Mouse (Mus musculus): Measurements from ENCODE around the gene Akap7. TPM values are rescaled to one million over a fixed set of nuclear protein-coding genes. Genes with fewer than 3 reads are reported as not detected.

The Akap7 gene
- polyA plus RNA-seq, 1 experiment from 2014 or later: 23.6 TPM

DNA sequence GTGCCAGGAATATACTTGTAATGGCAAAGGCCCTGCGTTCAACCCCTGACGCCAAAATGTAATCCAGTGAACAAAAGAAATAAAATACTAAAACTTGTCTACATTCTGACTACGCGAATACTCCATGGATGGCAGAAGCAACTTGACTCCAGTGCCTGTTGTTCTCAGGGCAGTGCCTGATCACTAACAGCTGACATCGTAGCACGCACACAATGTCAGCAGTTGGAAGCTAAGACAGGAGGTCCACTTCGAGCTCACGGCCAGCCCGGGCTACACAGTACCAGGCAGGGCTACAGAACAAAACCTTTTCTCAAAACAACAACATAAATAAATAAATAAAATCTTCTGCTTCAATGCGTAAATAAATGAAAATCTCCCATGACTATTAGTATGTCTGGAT, 46.9 kb downstream of the Akap7 start:
- Histone ChIP-seq H3K4me3 (ENCODE audit: low read depth, low read length) (no peak overlapping the region), H3K27ac (ENCODE audit: low read length) (no peak overlapping the region), H3K36me3 (ENCODE audit: control insufficient read depth, insufficient read depth, low read length) (no peaks in the 10 kb centered on the region), H3K4me1 (ENCODE audit: control insufficient read depth, insufficient read depth, low read length) (no peaks in the 10 kb centered on the region), H3K4me2 (replicated peaks; ENCODE audit: low read depth, low read length) (no peak overlapping the region), H3K9me3 (ENCODE audit: control insufficient read depth, low read depth, low read length) (no peaks in the 10 kb centered on the region), H3K9ac (replicated peaks; ENCODE audit: low read depth, low read length) (no peak overlapping the region), H3K27me3 (ENCODE audit: control insufficient read depth, insufficient read depth, low read length) (no peaks in the 10 kb centered on the region)
- 86% methylated on average over 10 of the region's 10 CpGs for WGBS
- no peak for ATAC-seq (ENCODE audit: insufficient number of reproducible peaks, insufficient read depth, low FRiP score, low read depth)

DNA sequence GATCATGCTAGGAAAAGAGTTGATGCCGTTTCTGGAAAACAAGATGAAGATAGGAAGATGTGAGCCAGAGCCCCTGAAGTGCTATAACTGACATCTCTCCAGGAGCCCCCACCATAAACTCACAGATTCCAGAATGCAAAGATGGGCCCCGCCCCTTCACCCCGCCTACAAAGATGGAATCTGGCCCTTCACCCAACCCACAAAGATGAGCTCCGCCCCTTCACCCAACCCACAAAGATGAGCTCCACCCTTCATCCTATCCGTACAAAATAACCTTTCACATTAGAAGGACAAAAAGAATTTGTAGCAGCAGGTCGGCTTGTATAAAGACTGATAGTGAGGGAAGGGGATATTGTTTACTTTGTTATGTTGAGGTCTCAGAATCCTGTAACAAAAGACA, 49.5 kb downstream of the Akap7 start:
- H3K9me3 ChIP-seq (ENCODE audit: control insufficient read depth, low read depth, low read length): no peaks in the 10 kb centered on the region
- ATAC-seq (ENCODE audit: insufficient number of reproducible peaks, insufficient read depth, low FRiP score, low read depth): no peak
- H3K27me3 ChIP-seq (ENCODE audit: control insufficient read depth, insufficient read depth, low read length): no peaks in the 10 kb centered on the region
- H3K27ac ChIP-seq (ENCODE audit: low read length): no peak overlapping the region
- H3K4me3 ChIP-seq (ENCODE audit: low read depth, low read length): no peak overlapping the region
- H3K4me1 ChIP-seq (ENCODE audit: control insufficient read depth, insufficient read depth, low read length): no peaks in the 10 kb centered on the region
- no peak overlapping the region for H3K4me2 ChIP-seq (replicated peaks; ENCODE audit: low read depth, low read length)
- no peak overlapping the region for H3K9ac ChIP-seq (replicated peaks; ENCODE audit: low read depth, low read length)
- no peaks in the 10 kb centered on the region for H3K36me3 ChIP-seq (ENCODE audit: control insufficient read depth, insufficient read depth, low read length)
- 73% methylated on average over 6 of the region's 6 CpGs for WGBS

DNA sequence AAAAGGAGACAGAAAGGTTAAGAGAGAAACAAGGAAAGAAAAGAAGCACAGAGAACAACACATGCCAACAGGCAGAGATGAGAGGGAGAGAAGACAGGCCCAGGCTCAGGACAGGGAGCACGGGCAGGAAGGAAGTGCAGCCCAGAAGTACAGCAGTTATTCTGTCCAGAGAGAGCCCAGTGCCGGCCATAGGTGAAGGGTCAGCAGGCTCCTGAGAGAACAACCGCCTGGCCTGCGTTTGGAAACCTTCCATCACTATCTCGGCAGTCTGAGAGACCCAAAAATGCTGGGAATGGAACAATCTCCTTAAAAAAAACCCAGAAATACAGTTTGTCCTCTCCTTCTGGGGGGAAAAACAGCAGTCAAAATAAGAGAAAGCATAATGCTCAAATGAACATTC, 50.2 kb downstream of the Akap7 start:
- no peak for ATAC-seq (ENCODE audit: insufficient number of reproducible peaks, insufficient read depth, low FRiP score, low read depth)
- WGBS: 44% methylated on average over 5 of the region's 5 CpGs
- no peaks in the 10 kb centered on the region for H3K27me3 ChIP-seq (ENCODE audit: control insufficient read depth, insufficient read depth, low read length)

DNA sequence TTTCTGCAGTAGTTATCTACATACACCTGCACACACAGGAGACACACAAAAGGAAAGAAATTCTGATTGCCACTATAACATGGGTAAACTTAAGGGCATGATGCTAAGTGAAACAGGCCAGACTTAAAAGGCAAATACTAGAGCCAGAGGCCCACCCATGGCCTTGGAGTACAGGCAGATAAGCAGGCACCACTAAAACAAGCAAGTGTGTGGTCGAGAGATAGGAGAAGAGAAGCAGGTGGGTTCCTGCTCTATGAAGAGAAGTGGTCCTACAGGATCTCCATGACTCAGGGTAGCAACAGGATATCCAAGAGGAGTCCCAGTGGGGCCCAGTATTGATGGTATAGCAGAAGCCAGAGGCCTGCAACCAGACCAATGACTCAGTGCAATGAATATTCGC, 54.2 kb downstream of the Akap7 start:
- no peaks in the 10 kb centered on the region for H3K4me1 ChIP-seq (ENCODE audit: control insufficient read depth, insufficient read depth, low read length)
- no peak overlapping the region for H3K9ac ChIP-seq (replicated peaks; ENCODE audit: low read depth, low read length)
- ATAC-seq (ENCODE audit: insufficient number of reproducible peaks, insufficient read depth, low FRiP score, low read depth): peak; percentile 61; the same call in 1 of the 2 replicates
- H3K9me3 ChIP-seq (ENCODE audit: control insufficient read depth, low read depth, low read length): no peaks in the 10 kb centered on the region
- H3K4me2 ChIP-seq (replicated peaks; ENCODE audit: low read depth, low read length): no peak overlapping the region
- H3K27ac ChIP-seq (ENCODE audit: low read length): no peak overlapping the region
- no peaks in the 10 kb centered on the region for H3K27me3 ChIP-seq (ENCODE audit: control insufficient read depth, insufficient read depth, low read length)
- no peaks in the 10 kb centered on the region for H3K36me3 ChIP-seq (ENCODE audit: control insufficient read depth, insufficient read depth, low read length)
- WGBS: 71% methylated on average over 2 of the region's 2 CpGs
- no peak overlapping the region for H3K4me3 ChIP-seq (ENCODE audit: low read depth, low read length)

More for the DNA sequence above, 50.2 kb downstream of the Akap7 start:
- H3K9ac ChIP-seq (replicated peaks; ENCODE audit: low read depth, low read length): no peak overlapping the region
- no peaks in the 10 kb centered on the region for H3K9me3 ChIP-seq (ENCODE audit: control insufficient read depth, low read depth, low read length)
- no peaks in the 10 kb centered on the region for H3K4me1 ChIP-seq (ENCODE audit: control insufficient read depth, insufficient read depth, low read length)
- H3K4me2 ChIP-seq (replicated peaks; ENCODE audit: low read depth, low read length): no peak overlapping the region
- H3K36me3 ChIP-seq (ENCODE audit: control insufficient read depth, insufficient read depth, low read length): no peaks in the 10 kb centered on the region
- H3K27ac ChIP-seq (ENCODE audit: low read length): no peak overlapping the region
- H3K4me3 ChIP-seq (ENCODE audit: low read depth, low read length): no peak overlapping the region

DNA sequence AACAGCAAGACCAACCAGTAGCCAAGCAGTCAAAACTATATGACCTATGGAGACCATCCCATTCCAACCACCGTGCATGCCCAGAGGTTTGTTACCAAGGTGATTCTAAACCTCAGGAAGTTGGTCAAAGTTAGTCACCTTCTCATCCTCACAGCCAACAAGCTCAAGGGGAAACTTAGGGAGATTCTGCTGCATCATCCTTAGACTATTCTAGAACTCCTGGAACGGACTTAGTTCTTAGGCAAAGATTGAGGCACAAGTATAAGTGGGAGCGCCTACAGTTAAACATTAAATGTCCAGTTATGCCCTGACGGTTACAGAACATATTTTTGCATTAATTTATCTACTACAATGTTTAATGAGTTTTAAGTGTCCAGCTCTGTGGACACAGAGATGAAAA, 54.7 kb downstream of the Akap7 start:
- no peak overlapping the region for H3K4me3 ChIP-seq (ENCODE audit: low read depth, low read length)
- no peak for ATAC-seq (ENCODE audit: insufficient number of reproducible peaks, insufficient read depth, low FRiP score, low read depth)
- H3K4me1 ChIP-seq (ENCODE audit: control insufficient read depth, insufficient read depth, low read length): no peaks in the 10 kb centered on the region
- no peaks in the 10 kb centered on the region for H3K27me3 ChIP-seq (ENCODE audit: control insufficient read depth, insufficient read depth, low read length)
- no peak overlapping the region for H3K27ac ChIP-seq (ENCODE audit: low read length)
- 90% methylated on average over 4 of the region's 4 CpGs for WGBS
- no peak overlapping the region for H3K4me2 ChIP-seq (replicated peaks; ENCODE audit: low read depth, low read length)
- H3K9me3 ChIP-seq (ENCODE audit: control insufficient read depth, low read depth, low read length): no peaks in the 10 kb centered on the region
- no peaks in the 10 kb centered on the region for H3K36me3 ChIP-seq (ENCODE audit: control insufficient read depth, insufficient read depth, low read length)
- H3K9ac ChIP-seq (replicated peaks; ENCODE audit: low read depth, low read length): no peak overlapping the region

DNA sequence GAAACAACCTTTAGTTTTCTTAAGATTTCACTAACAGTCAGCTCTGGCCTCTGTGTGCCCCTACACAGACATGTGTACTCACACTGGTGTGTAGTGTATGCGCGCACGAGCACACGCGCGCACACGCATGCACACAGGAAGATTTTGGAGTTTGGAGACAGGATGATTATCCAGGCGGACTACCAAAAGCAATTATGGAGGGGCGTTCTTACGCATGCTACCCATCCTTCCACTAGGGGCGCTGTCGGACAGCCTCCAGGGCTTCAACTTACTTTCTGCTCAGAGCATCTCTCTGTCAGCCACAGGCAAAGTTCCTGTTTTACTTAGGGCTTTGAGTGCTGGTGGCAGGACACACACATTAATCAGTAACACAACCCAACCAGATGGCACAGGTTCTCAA, 57.6 kb downstream of the Akap7 start:
- Histone ChIP-seq H3K27me3 (ENCODE audit: control insufficient read depth, insufficient read depth, low read length) (no peaks in the 10 kb centered on the region), H3K4me2 (replicated peaks; ENCODE audit: low read depth, low read length) (no peak overlapping the region), H3K9ac (replicated peaks; ENCODE audit: low read depth, low read length) (no peak overlapping the region), H3K9me3 (ENCODE audit: control insufficient read depth, low read depth, low read length) (no peaks in the 10 kb centered on the region), H3K36me3 (ENCODE audit: control insufficient read depth, insufficient read depth, low read length) (no peaks in the 10 kb centered on the region), H3K27ac (ENCODE audit: low read length) (no peak overlapping the region), H3K4me1 (ENCODE audit: control insufficient read depth, insufficient read depth, low read length) (no peaks in the 10 kb centered on the region), H3K4me3 (ENCODE audit: low read depth, low read length) (no peak overlapping the region)
- 43% methylated on average over 12 of the region's 12 CpGs for WGBS
- ATAC-seq (ENCODE audit: insufficient number of reproducible peaks, insufficient read depth, low FRiP score, low read depth): no peak

DNA sequence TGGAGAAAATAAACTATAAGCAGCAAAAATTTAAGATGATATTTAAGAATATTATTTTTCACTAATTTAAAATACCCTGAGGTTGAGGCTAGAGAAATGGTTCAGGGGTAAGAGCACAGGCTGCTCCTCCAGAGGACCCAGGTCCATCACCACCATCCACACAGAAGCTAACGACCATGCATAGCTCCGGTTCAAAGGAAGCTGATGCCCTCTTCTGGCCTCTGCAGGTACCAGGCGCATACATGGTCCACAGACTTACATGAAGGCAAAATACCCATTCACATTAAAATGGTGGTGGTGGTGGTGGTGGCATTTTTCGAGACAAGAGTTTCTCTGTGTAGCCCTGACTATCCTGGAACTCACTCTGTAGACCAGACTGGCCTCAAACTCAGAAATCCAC, 61.5 kb downstream of the Akap7 start:
- no peak overlapping the region for H3K4me2 ChIP-seq (replicated peaks; ENCODE audit: low read depth, low read length)
- no peaks in the 10 kb centered on the region for H3K27me3 ChIP-seq (ENCODE audit: control insufficient read depth, insufficient read depth, low read length)
- H3K9ac ChIP-seq (replicated peaks; ENCODE audit: low read depth, low read length): no peak overlapping the region
- H3K4me3 ChIP-seq (ENCODE audit: low read depth, low read length): no peak overlapping the region
- 64% methylated on average over 4 of the region's 4 CpGs for WGBS
- no peaks in the 10 kb centered on the region for H3K4me1 ChIP-seq (ENCODE audit: control insufficient read depth, insufficient read depth, low read length)
- no peak overlapping the region for H3K27ac ChIP-seq (ENCODE audit: low read length)
- ATAC-seq (ENCODE audit: insufficient number of reproducible peaks, insufficient read depth, low FRiP score, low read depth): no peak
- H3K9me3 ChIP-seq (ENCODE audit: control insufficient read depth, low read depth, low read length): no peaks in the 10 kb centered on the region
- H3K36me3 ChIP-seq (ENCODE audit: control insufficient read depth, insufficient read depth, low read length): no peaks in the 10 kb centered on the region

DNA sequence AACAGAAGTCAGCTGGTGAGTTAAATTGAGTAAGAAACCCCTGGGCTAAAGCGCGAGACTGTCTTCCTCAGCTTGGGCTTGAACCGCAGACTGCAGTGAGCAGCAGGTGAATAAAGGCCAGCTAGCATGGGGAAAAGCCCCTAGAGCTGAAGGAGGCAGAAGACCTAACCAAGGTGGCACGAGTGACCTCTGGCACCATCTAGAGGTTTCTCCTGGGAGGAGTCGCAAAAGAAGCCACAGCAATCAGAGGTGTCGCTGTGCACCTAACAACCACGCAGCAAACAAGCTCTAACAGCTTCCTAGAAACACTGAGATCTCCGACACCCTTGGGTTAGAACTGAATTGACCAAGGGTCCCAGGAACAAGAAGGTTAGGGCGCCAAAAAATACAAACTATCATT, 68.5 kb downstream of the Akap7 start:
- 36% methylated on average over 9 of the region's 9 CpGs for WGBS
- Histone ChIP-seq H3K4me1 (ENCODE audit: control insufficient read depth, insufficient read depth, low read length) (no peaks in the 10 kb centered on the region), H3K9me3 (ENCODE audit: control insufficient read depth, low read depth, low read length) (no peaks in the 10 kb centered on the region), H3K36me3 (ENCODE audit: control insufficient read depth, insufficient read depth, low read length) (no peaks in the 10 kb centered on the region), H3K4me3 (ENCODE audit: low read depth, low read length) (no peak overlapping the region), H3K27ac (ENCODE audit: low read length) (no peak overlapping the region), H3K4me2 (replicated peaks; ENCODE audit: low read depth, low read length) (no peak overlapping the region), H3K27me3 (ENCODE audit: control insufficient read depth, insufficient read depth, low read length) (no peaks in the 10 kb centered on the region), H3K9ac (replicated peaks; ENCODE audit: low read depth, low read length) (no peak overlapping the region)
- 0 out of 2 replicates have a peak, but pooled peaks have one; percentile 33 for ATAC-seq (ENCODE audit: insufficient number of reproducible peaks, insufficient read depth, low FRiP score, low read depth)

DNA sequence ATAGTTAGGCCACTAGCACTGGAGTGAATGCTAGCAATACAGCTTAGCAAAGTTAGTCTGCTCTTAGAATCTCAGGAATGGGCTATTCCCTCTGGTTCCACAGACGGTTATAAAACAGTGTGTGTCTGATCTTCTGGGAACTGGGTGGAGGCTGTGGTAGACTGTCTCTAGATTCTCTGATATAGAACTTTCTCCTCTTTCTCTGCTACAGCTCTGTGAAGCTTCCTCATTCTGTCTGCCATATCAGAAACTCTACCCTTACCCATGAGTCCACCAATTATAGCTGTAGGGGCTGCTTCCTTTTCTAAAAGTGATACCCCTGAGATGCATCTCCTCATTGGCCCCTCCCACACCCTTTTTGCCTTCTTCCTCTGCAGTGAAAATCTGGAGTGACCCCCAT, 73.6 kb downstream of the Akap7 start:
- Histone ChIP-seq H3K9ac (replicated peaks; ENCODE audit: low read depth, low read length) (no peak overlapping the region), H3K4me3 (ENCODE audit: low read depth, low read length) (no peak overlapping the region), H3K4me2 (replicated peaks; ENCODE audit: low read depth, low read length) (no peak overlapping the region), H3K4me1 (ENCODE audit: control insufficient read depth, insufficient read depth, low read length) (0 out of 2 replicates have a peak, but pooled peaks cover 2% of the 10 kb centered on the region), H3K9me3 (ENCODE audit: control insufficient read depth, low read depth, low read length) (no peaks in the 10 kb centered on the region), H3K27me3 (ENCODE audit: control insufficient read depth, insufficient read depth, low read length) (no peaks in the 10 kb centered on the region), H3K27ac (ENCODE audit: low read length) (no peak overlapping the region), H3K36me3 (ENCODE audit: control insufficient read depth, insufficient read depth, low read length) (no peaks in the 10 kb centered on the region)
- ATAC-seq (ENCODE audit: insufficient number of reproducible peaks, insufficient read depth, low FRiP score, low read depth): no peak
- WGBS: 87% methylated on average over 1 of the region's 1 CpGs

Measured in stomach, embryonic 14.5 days (tissue).